ENCODE assay signal across 9 mouse cellular contexts in the genomic region with DNA sequence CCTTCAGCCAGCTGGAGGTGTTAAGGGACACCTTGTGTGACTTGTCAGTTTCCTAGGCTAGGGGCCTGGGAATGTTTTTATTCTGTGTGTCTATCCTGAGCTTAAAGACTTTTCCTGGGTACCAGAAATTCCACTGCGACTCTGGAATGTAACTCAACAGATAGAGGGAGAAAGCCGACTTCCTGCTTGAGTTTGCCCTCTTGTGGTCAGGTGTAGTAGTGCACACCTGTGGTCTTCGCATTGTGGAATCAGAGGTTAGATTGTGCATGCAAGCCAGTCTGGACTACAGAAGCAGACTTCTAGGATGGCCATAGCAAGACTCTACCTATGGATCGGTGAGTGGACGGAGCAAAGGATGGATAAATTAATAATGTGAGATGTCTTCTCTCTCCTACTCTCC. TPM values are rescaled to one million over a fixed set of nuclear protein-coding genes. Genes with fewer than 3 reads are reported as not detected.
A peak's percentile ranks its signal among the peaks of the same experiment; 100 is the strongest.
DNase-seq lines count a peak whose midpoint lies in the region; ATAC-seq and TF ChIP-seq lines count a peak whose summit lies in the region.
"Had no signal": no experiment of that assay in that cellular context is flagged by ENCODE, and none has a peak within 500 bp of the region (broad histone marks: within the 10 kb centered on the region; RNA-seq: fewer than 3 reads in every experiment).

No protein-coding gene starts in this region.

- TF ChIP-seq POLR2A in CH12.LX (IDR thresholded peaks at IDR 0.05; ENCODE audit: low read depth, low read length): no peak

- TF ChIP-seq EP300 in CH12.LX (IDR thresholded peaks at IDR 0.05; ENCODE audit: low read length): no peak

- in situ Hi-C loops in CH12.LX (cut with MboI; ENCODE audit: low pct_ligation_motif_present, low pct_unique_long_range_greater_than_20kb, low sequenced_read_pairs): loop anchor here (25.0 kb wide), 1 partner anchor 809 kb away; no protein-coding TSS in a partner anchor

- H3K4me1 ChIP-seq in hindbrain, embryonic 14.5 days (replicated peaks; ENCODE audit: control insufficient read depth, insufficient read depth, low read length): peaks cover 20% of the 10 kb centered on the region
- H3K4me1 ChIP-seq in hindbrain, embryonic 13.5 days (replicated peaks): peaks cover 24% of the 10 kb centered on the region
- H3K4me1 ChIP-seq in CH12.LX (ENCODE audit: control insufficient read depth in 1 of 2, insufficient read depth in 2 of 2): peaks cover 29 to 60% of the 10 kb centered on the region in 2 experiments

- no peaks in the 10 kb centered on the region; the same call in 1 of the 2 replicates for H3K79me2 ChIP-seq in CH12.LX (replicated peaks; ENCODE audit: control insufficient read depth, extremely low read depth, insufficient read depth, poor library complexity, severe bottlenecking)

- TF ChIP-seq RAD21 in CH12.LX (IDR thresholded peaks at IDR 0.05; ENCODE audit: low read depth, low read length): peak; percentile 69

- 53% methylated on average over 5 of the region's 5 CpGs for WGBS in hindbrain, embryonic 14.5 days
- WGBS in hindbrain, embryonic 13.5 days: 56% methylated on average over 5 of the region's 5 CpGs

- peak; percentile 75 for DNase-seq in hindbrain, embryonic 14.5 days (ENCODE audit: low spot score)
- no peak for DNase-seq in CH12.LX (ENCODE audit: extremely low read depth)
- peak; percentile 78 for DNase-seq in cerebellum, adult 9-11 months
- DNase-seq in kidney, postnatal 14 days: peak; percentile 78
- DNase-seq in right cerebral cortex, postnatal 25 days: peak; percentile 37
- no peak for DNase-seq in ovary, adult 18-20 months (ENCODE audit: low spot score)

- H3K27ac ChIP-seq in hindbrain, embryonic 14.5 days: no peak overlapping the region
- no peak overlapping the region for H3K27ac ChIP-seq in hindbrain, embryonic 13.5 days
- H3K27ac ChIP-seq in CH12.LX (ENCODE audit: insufficient read depth, low read depth): peak overlapping the region; percentile 60; the same call in 1 of the 2 replicates

- no peak overlapping the region for H3K4me3 ChIP-seq in hindbrain, embryonic 14.5 days (replicated peaks; ENCODE audit: low read length)
- H3K4me3 ChIP-seq in hindbrain, embryonic 13.5 days: no peak overlapping the region
- H3K4me3 ChIP-seq in CH12.LX (replicated peaks in 1 of 3; ENCODE audit: low read depth in 2 of 3, low read length in 2 of 3, poor library complexity in 1 of 3): no peak overlapping the region

- TF ChIP-seq CTCF in CH12.LX (conservative IDR thresholded peaks at IDR 0.05 in 1 of 2, IDR thresholded peaks at IDR 0.05 in 1 of 2; ENCODE audit: low read depth in 2 of 2, low read length in 2 of 2): peak; percentile 86 to 92

- dilution Hi-C loops in CH12.LX (cut with MboI; ENCODE audit: extremely low pct_ligation_motif_present, extremely low pct_unique_long_range_greater_than_20kb, low sequenced_read_pairs): no loop called here

- no peak overlapping the region for H3K9ac ChIP-seq in hindbrain, embryonic 14.5 days
- no peak overlapping the region for H3K9ac ChIP-seq in hindbrain, embryonic 13.5 days
- H3K9ac ChIP-seq in CH12.LX (ENCODE audit: insufficient read depth, low read depth): 0 out of 2 replicates have a peak overlapping the region, but pooled peaks have one; percentile 13

- H3K9me3 ChIP-seq in hindbrain, embryonic 14.5 days (ENCODE audit: control insufficient read depth, low read length): no peaks in the 10 kb centered on the region
- H3K9me3 ChIP-seq in hindbrain, embryonic 13.5 days: no peaks in the 10 kb centered on the region
- no peaks in the 10 kb centered on the region for H3K9me3 ChIP-seq in CH12.LX (replicated peaks; ENCODE audit: low read length)

- no peak overlapping the region for H3K4me2 ChIP-seq in hindbrain, embryonic 14.5 days (replicated peaks)
- no peak overlapping the region for H3K4me2 ChIP-seq in hindbrain, embryonic 13.5 days
- no peak overlapping the region for H3K4me2 ChIP-seq in CH12.LX (ENCODE audit: insufficient read depth, low read depth, poor library complexity, severe bottlenecking)

- ATAC-seq in hindbrain, embryonic 14.5 days (ENCODE audit: low FRiP score): no peak
- no peak for ATAC-seq in hindbrain, embryonic 13.5 days (ENCODE audit: low FRiP score)
- no peak for ATAC-seq in megakaryocyte progenitor cell, adult 5-6 weeks (replicated peaks; ENCODE audit: poor library complexity)

- no peaks in the 10 kb centered on the region for H3K36me3 ChIP-seq in hindbrain, embryonic 14.5 days (replicated peaks; ENCODE audit: control insufficient read depth, insufficient read depth)
- H3K36me3 ChIP-seq in hindbrain, embryonic 13.5 days: no peaks in the 10 kb centered on the region
- peaks cover 8 to 19% of the 10 kb centered on the region in 2 experiments for H3K36me3 ChIP-seq in CH12.LX (replicated peaks in 1 of 2; ENCODE audit: control insufficient read depth in 1 of 2, insufficient read depth in 1 of 2, low read length in 1 of 2)

- H3K27me3 ChIP-seq in hindbrain, embryonic 14.5 days (ENCODE audit: control insufficient read depth, insufficient read depth, low read length): no peaks in the 10 kb centered on the region
- no peaks in the 10 kb centered on the region for H3K27me3 ChIP-seq in hindbrain, embryonic 13.5 days
- no peaks in the 10 kb centered on the region for H3K27me3 ChIP-seq in CH12.LX (replicated peaks)

TF ChIP-seq in CH12.LX, 34 proteins besides CTCF, POLR2A, EP300 and RAD21:
- TF ChIP-seq SMC3 (IDR thresholded peaks at IDR 0.05; ENCODE audit: low read depth, low read length): peak; percentile 85
- TF ChIP-seq ELF1 (IDR thresholded peaks at IDR 0.05; ENCODE audit: low read depth, low read length): peak; percentile 73
- no peak for TF ChIP-seq JUN (IDR thresholded peaks at IDR 0.05; ENCODE audit: insufficient read depth, low read depth, low read length)

RNA-seq across cellular contexts. Expression of a gene that starts 33.3 kb away (rescaled TPM):
- polyA plus RNA-seq in hindbrain, embryonic 14.5 days (2014; fragmentation: Nextera tagmentation; extraction: Ambion mirVana): 0.20 and 0.62 TPM in 2 replicates
- polyA plus RNA-seq in hindbrain, embryonic 13.5 days (2015; fragmentation: Nextera tagmentation; extraction: Ambion mirVana): 0.25 and 0.35 TPM in 2 replicates
- 0.17 and 0.25 TPM in 2 replicates for total RNA-seq in CH12.LX (2012; rRNA removed)
- total RNA-seq in CH12.LX (2014; rRNA removed): not detected in 2 replicates
- polyA plus RNA-seq in CH12.LX (2012; ENCODE audit: insufficient read length, low read depth): 0.20 and 0.53 TPM in 2 replicates
- not detected in 2 replicates for total RNA-seq in megakaryocyte progenitor cell, adult 5-6 weeks (2015)
- total RNA-seq in megakaryocyte progenitor cell, adult 5-6 weeks (2017): not detected in 2 replicates
- total RNA-seq: heart, postnatal 14 days had no signal

Comparison
In these comparisons a context has a peak if more than half of its experiments do, and no peak if none do; other contexts are left out.
1. DNase-seq: peak in hindbrain, embryonic 14.5 days (single experiment), cerebellum, adult 9-11 months (single experiment), kidney, postnatal 14 days (single experiment) and right cerebral cortex, postnatal 25 days (single experiment); none in CH12.LX (single experiment) and ovary, adult 18-20 months (single experiment).